Mouse (Mus musculus) midbrain, embryonic 14.5 days (tissue): Measurements from ENCODE around the gene Serpinb9b. TPM values are rescaled to one million over a fixed set of nuclear protein-coding genes. Genes with fewer than 3 reads are reported as not detected.
"Not testable (repeated sequence)": the region's sequence is repeated elsewhere in the genome, so short reads cannot be mapped to it uniquely, and the experiment has no call there.

Experiments used
- ATAC-seq: fragments of 200-750 bp; cut with Nextera tagmentation; 2 replicates; pipeline ENCODE4 v1.8.0; 2017; ENCODE audit warnings: moderate number of reproducible peaks, moderate library complexity; ENCODE audit not compliant: low FRiP score, low TSS enrichment
- DNase-seq: peaks from one replicate; pipeline ENCODE4 v3.0.0-alpha.2; 2015
- H3K27ac ChIP-seq: fragments of 300-500 bp; sonication (generic); replicated peaks from 2 replicates; pipeline ENCODE4 v1.5.1; 2014; ENCODE audit warnings: mild to moderate bottlenecking, low read depth, low read length, moderate library complexity
- H3K27me3 ChIP-seq: fragments of 300-500 bp; sonication (generic); 2 replicates; pipeline ENCODE4 v1.6.1; 2014; ENCODE audit warnings: low read length, control low read depth, mixed read lengths; ENCODE audit not compliant: control insufficient read depth, insufficient read depth
- H3K36me3 ChIP-seq: fragments of 300-500 bp; sonication (generic); 2 replicates; pipeline ENCODE4 v1.6.1; 2014; ENCODE audit warnings: low read length, control low read depth; ENCODE audit not compliant: control insufficient read depth, insufficient read depth
- H3K4me1 ChIP-seq: fragments of 300-500 bp; sonication (generic); 2 replicates; pipeline ENCODE4 v1.6.1; 2014; ENCODE audit warnings: mild to moderate bottlenecking, antibody characterized with exemption, low read length, control low read depth; ENCODE audit not compliant: control insufficient read depth, insufficient read depth
- H3K4me2 ChIP-seq: fragments of 300-500 bp; sonication (generic); 2 replicates; pipeline ENCODE4 v1.6.1; 2014; ENCODE audit warnings: mild to moderate bottlenecking, low read length, moderate library complexity
- H3K4me3 ChIP-seq: fragments of 300-500 bp; sonication (generic); replicated peaks from 2 replicates; pipeline ENCODE4 v1.5.1; 2014; ENCODE audit warnings: low read depth, low read length
- H3K9ac ChIP-seq: fragments of 300-500 bp; sonication (generic); replicated peaks from 2 replicates; pipeline ENCODE4 v1.6.1; 2014; ENCODE audit warnings: mild to moderate bottlenecking, low read length, moderate library complexity
- H3K9me3 ChIP-seq: fragments of 300-500 bp; sonication (generic); 2 replicates; pipeline ENCODE4 v1.6.1; 2016; ENCODE audit warnings: low read length, control low read depth, mixed read lengths; ENCODE audit not compliant: control insufficient read depth
- WGBS: fragments of 180-500 bp; shearing (Covaris S2); extraction: QIAGEN DNeasy Blood & Tissue Kit; methylation state at CpG from one replicate; pipeline ENCODE4 v1.1.7; 2014; 5-methylcytosine and 5-hydroxymethylcytosine counted together
- polyA plus RNA-seq: library from polyadenylated mRNA; unstranded; fragments of >200 nt; fragmentation: Nextera tagmentation; extraction: Ambion mirVana; gene quantifications from 2 replicates; pipeline ENCODE4 v1.2.1, GENCODE M21; 2014

Gene Serpinb9b
- polyA plus RNA-seq, 1 experiment from 2014 or later: 0.62 TPM

DNA sequence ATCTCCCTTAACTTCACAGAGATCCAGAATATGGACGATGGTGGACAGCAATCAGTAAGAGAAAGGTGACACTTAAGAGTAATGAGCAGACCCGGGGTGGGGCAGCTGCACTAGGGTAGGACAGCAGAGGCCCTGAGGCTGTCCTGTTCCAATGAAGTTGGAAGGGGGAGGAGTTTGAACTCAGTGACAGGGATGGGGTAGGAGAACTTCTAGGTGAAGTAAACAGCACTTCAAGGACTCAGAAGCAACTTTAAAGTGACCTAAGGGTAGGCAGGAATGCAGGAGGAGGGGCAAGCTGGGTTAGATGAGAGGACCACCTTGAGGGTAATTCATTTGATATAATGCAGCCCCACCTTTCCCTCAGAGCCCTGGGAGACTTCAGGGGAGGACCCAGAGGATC is 930 bp downstream of the Serpinb9b start:
- Histone ChIP-seq H3K9ac (no peak overlapping the region), H3K4me1 (no peaks in the 10 kb centered on the region), H3K4me3 (no peak overlapping the region), H3K4me2 (no peak overlapping the region), H3K27me3 (no peaks in the 10 kb centered on the region), H3K36me3 (no peaks in the 10 kb centered on the region), H3K9me3 (no peaks in the 10 kb centered on the region), H3K27ac (no peak overlapping the region)
- WGBS: 76% methylated on average over 2 of the region's 2 CpGs
- DNase-seq: no peak
- ATAC-seq: no peak

GRCm38 (mm10) chr13:33028550-33028949 is 1.3 kb downstream of the Serpinb9b start:
- Histone ChIP-seq H3K9me3 (no peaks in the 10 kb centered on the region), H3K4me2 (no peak overlapping the region), H3K9ac (no peak overlapping the region), H3K27ac (no peak overlapping the region), H3K36me3 (no peaks in the 10 kb centered on the region), H3K4me1 (no peaks in the 10 kb centered on the region), H3K27me3 (no peaks in the 10 kb centered on the region), H3K4me3 (no peak overlapping the region)
- DNase-seq (no peak), ATAC-seq (no peak)
- WGBS: 87% methylated on average over 2 of the region's 2 CpGs

- not testable (repeated sequence) for H3K4me2 ChIP-seq, H3K9me3 ChIP-seq, H3K4me3 ChIP-seq, ATAC-seq, DNase-seq, H3K27me3 ChIP-seq, H3K36me3 ChIP-seq, H3K27ac ChIP-seq, H3K9ac ChIP-seq, H3K4me1 ChIP-seq
- WGBS: 97% methylated on average over 2 of the region's 2 CpGs
Measured at GRCm38 (mm10) chr13:33029478-33029877, 2.3 kb downstream of the Serpinb9b start.

DNA sequence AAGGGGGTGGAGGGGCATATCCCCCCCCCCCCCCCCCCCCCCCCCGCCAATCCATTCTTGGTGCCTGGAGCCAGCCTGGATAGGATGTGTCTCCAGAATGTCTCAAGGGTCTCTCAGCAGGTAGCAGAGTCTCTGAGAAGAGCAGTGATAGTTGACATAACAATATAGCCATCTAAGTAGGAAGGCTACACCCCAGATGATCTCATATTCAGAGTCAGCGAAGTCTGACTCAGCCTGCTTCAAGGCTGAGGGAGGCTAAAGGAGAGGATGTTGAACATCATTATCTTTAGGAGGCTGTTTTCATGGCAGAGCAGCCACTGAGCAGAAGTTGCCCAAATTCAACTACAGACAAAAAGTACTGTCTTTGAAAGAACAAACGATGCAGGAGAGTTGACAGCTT is 3.1 kb downstream of the Serpinb9b start:
- WGBS: 79% methylated on average over 2 of the region's 3 CpGs
- Histone ChIP-seq H3K4me2 (no peak overlapping the region), H3K9ac (no peak overlapping the region), H3K36me3 (no peaks in the 10 kb centered on the region), H3K27me3 (no peaks in the 10 kb centered on the region), H3K4me3 (no peak overlapping the region), H3K27ac (no peak overlapping the region), H3K9me3 (no peaks in the 10 kb centered on the region), H3K4me1 (no peaks in the 10 kb centered on the region)
- ATAC-seq: no peak
- no peak for DNase-seq

GRCm38 (mm10) chr13:33035506-33035905 is 8.3 kb downstream of the Serpinb9b start:
- no peaks in the 10 kb centered on the region for H3K36me3 ChIP-seq
- no peak overlapping the region for H3K4me3 ChIP-seq
- no peaks in the 10 kb centered on the region for H3K4me1 ChIP-seq
- no peak overlapping the region for H3K4me2 ChIP-seq
- no peak overlapping the region for H3K27ac ChIP-seq
- H3K9ac ChIP-seq: no peak overlapping the region
- no peak for ATAC-seq
- no peaks in the 10 kb centered on the region for H3K9me3 ChIP-seq
- 85% methylated on average over 1 of the region's 1 CpGs for WGBS
- no peak for DNase-seq
- no peaks in the 10 kb centered on the region for H3K27me3 ChIP-seq

DNA sequence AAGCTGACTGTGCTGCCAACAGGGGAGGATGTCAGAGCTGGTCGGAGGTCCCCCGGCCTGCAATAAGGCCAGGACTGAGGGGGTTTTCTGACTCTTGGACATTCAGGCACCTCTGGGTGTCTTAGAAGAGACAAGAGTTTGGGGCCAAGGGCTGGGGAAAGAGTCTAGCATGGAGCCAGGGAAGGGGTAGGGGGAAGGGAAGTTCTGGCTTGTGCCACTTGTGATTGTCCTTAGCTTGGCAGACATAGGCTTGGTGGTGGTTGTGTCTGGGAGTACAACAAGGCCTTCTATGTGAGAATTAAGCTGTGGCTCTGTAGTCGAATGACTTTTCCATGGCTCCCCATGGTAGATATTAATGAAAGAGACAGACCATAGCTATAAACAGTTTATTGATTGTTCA is 16.3 kb downstream of the Serpinb9b start:
- ATAC-seq (no peak), DNase-seq (no peak)
- no peaks in the 10 kb centered on the region for H3K9me3 ChIP-seq
- H3K36me3 ChIP-seq: no peaks in the 10 kb centered on the region
- no peak overlapping the region for H3K4me3 ChIP-seq
- H3K27me3 ChIP-seq: no peaks in the 10 kb centered on the region
- 94% methylated on average over 3 of the region's 3 CpGs for WGBS
- no peak overlapping the region for H3K27ac ChIP-seq
- H3K4me2 ChIP-seq: no peak overlapping the region
- H3K4me1 ChIP-seq: no peaks in the 10 kb centered on the region
- no peak overlapping the region for H3K9ac ChIP-seq

DNA sequence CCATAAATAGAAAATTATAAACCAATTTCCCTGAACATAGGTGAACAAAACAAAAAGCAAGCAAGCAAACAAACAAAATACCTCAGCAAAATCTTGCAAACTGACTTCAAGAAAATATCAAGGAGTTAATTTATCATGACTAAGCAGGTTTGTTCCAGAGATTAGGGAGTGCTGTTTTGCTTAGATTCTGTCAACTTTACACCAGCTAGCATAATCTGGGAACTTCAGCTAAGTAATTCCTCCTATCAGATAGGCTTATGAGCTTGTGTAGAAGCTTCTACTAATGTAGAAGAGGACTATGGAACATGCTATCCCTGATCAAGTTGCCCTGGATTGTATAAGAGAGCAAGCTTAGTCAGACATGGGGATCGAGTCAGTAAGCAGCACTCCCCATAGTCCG is 20.0 kb downstream of the Serpinb9b start:
- no peak overlapping the region for H3K4me3 ChIP-seq
- H3K27me3 ChIP-seq: no peaks in the 10 kb centered on the region
- H3K27ac ChIP-seq: no peak overlapping the region
- no peaks in the 10 kb centered on the region for H3K36me3 ChIP-seq
- no peaks in the 10 kb centered on the region for H3K4me1 ChIP-seq
- no peaks in the 10 kb centered on the region for H3K9me3 ChIP-seq
- DNase-seq (no peak), ATAC-seq (no peak)
- H3K9ac ChIP-seq: no peak overlapping the region
- 83% methylated on average over 2 of the region's 2 CpGs for WGBS
- H3K4me2 ChIP-seq: no peak overlapping the region

- H3K4me1 ChIP-seq: no peaks in the 10 kb centered on the region
- no peaks in the 10 kb centered on the region for H3K36me3 ChIP-seq
- H3K9me3 ChIP-seq: no peaks in the 10 kb centered on the region
- no peak overlapping the region for H3K4me3 ChIP-seq
- ATAC-seq (no peak), DNase-seq (no peak)
- WGBS: 89% methylated on average over 4 of the region's 4 CpGs
- no peak overlapping the region for H3K27ac ChIP-seq
- no peaks in the 10 kb centered on the region for H3K27me3 ChIP-seq
- H3K9ac ChIP-seq: no peak overlapping the region
- H3K4me2 ChIP-seq: no peak overlapping the region
Measured at GRCm38 (mm10) chr13:33048187-33048586, 21.0 kb downstream of the Serpinb9b start.

DNA sequence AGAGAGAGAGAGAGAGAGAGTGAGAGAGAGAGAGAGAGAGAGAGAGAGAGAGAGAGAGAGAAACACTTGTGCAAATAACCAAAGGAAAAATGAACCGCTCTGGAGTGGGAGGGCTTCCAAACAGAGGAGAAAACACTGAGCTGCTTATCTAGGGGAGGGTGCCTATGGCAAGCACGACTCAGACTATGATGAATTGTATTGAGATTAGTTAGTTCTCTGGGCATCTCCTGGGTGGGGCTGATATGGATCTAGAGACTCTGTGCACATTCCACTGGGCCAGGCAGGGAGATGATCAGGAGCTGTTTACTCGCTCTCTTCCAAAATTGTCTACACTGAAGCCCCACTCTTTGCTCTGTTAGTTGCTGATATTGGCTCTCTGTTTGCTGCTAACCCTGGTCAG is 24.5 kb downstream of the Serpinb9b start:
- H3K4me3 ChIP-seq: no peak overlapping the region
- no peak overlapping the region for H3K9ac ChIP-seq
- H3K27ac ChIP-seq: no peak overlapping the region
- no peak overlapping the region for H3K4me2 ChIP-seq
- H3K9me3 ChIP-seq: no peaks in the 10 kb centered on the region
- WGBS: 78% methylated on average over 3 of the region's 3 CpGs
- DNase-seq: no peak
- no peaks in the 10 kb centered on the region for H3K36me3 ChIP-seq
- no peak for ATAC-seq
- no peaks in the 10 kb centered on the region for H3K27me3 ChIP-seq
- no peaks in the 10 kb centered on the region for H3K4me1 ChIP-seq
